Mouse (Mus musculus) heart, postnatal 36 days (tissue): ENCODE data around the gene Slc25a21. TPM values are rescaled to one million over a fixed set of nuclear protein-coding genes. Genes with fewer than 3 reads are reported as not detected.

Source experiments
- DNase-seq, 2 experiments: peaks; one replicate each; pipeline ENCODE4 v3.0.0; 2021 to 2022
- intact Hi-C: fragments of 180-260 bp; cut with DNase I; formaldehyde crosslinking; loops from one replicate; pipeline ENCODE4 v1.15.1; 2025
- total RNA-seq, 2 experiments: library from RNA; stranded (reverse); gene quantifications; 2 replicates each; pipeline ENCODE4 v1.2.3; 2021

Slc25a21 gene
- total RNA-seq, 2 experiments from 2014 or later, result 0.42 to 0.81 TPM

DNA sequence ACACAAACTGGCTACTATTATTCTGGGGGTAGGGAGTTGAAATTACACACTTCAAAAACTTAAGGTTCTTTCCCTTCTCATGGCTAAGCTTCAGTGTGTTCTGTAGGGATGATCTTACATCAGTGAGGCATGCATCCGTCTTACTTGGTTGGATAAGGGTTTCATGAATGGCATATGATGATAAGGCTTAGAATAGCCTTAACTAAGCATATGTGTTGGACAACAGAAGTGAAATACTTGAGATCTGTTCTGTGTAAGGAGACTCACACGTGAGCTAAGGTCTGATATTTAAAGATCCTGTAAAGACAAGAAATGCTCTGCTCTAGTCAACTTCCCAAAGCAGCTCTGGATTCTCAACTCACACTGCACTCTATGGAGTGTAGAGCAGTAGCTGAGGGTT lies 11.1 kb downstream of the Slc25a21 start:
- no peak for DNase-seq
- intact Hi-C loops, result no loop called here

DNA sequence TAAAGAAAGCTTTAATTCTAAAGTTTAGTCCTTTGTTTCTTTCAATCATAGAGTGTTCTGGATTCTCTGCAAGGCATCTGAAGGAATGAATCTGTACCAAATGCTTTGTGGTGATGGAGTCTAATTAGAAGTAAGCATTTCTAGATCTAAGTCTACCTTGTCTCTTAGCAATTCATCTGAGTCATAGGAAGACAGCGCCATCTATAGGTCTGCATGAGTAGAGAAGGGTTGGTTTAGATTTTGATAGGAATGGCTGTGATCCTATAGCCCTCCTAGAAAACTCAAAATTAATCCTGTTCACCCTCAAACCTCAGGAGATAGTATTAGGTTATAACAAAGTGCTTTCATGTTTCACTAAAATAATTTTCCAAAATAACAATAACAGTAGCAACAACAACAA lies 11.8 kb downstream of the Slc25a21 start:
- no peak for DNase-seq
- intact Hi-C loops, result loop anchor here (2.0 kb wide), 1 partner anchor 501 kb away; no protein-coding TSS in a partner anchor

DNA sequence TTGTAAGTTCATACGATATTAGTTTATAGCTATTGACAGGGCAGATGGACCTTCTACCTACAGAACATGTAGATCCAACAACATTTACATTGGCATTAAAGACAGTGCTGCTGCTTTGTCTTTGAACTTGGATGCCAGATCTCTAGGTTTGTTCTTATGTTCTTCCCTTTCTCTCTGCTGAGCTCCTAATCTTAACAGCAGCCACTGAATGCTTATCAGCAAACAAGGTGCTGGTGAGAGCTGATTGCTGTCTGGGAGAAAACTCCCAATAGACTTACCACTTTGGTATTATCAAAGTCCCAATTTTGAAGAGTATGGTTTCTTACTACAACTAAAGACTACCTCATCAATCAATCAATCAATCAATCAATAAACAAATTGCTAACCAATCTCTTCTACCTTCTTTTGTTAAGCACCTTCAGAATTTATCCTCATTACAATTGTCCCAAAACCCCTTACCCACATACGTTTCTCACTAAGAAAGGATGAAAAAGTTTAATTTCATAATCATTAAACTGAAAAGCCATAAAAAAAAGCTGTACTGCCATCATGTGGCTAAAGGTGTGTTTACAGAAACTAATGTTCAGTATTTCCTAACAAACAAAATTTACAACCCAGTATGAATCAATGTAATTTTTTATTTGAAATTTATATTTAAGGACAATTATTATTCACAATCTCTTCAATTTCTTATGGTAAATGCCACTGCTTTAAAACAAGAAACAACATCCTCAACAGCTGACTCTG lies 12.7 kb downstream of the Slc25a21 start:
- DNase-seq, result no peak
- intact Hi-C loops, result loop anchor here (2.0 to 5.0 kb wide), 2 partner anchors 197 to 500 kb away; no protein-coding TSS in a partner anchor

DNA sequence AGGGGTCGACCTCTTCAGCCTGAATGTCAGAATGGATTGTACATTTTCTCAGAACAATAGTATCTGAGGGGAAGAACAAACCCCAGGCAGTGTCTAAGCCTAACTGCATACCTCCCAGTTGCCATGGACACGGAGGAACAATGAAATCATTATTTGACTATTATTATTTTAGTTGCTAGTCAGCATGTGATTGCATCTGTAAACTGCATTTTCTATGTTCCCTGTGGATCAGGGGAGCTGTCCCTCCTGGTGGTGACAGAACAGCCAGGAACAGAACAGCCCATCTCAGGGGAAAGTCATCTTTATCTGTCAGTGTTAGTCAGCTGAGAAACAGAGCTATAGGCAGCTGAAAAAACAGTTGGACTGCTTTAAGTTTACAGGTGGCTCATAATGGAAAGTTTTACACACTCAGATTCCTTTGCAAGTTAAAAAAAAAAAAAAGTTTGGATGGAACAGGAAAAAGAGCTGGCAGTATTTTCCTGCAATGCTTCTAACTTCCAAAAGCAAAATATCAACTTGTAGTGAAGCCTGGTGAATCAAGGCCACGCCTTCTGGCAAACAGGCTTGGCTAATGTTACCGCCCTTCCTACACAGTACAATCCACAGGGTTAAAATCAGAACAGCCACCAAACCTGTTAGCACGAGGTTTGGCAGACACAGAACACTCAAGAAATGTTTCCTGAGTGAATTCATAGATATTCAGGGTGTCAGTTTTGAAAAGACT lies 17.6 kb downstream of the Slc25a21 start:
- DNase-seq, result peak; percentile 13 to 24
- intact Hi-C loops, result loop anchor here (5.0 kb wide), 1 partner anchor 192 kb away; no protein-coding TSS in a partner anchor

DNA sequence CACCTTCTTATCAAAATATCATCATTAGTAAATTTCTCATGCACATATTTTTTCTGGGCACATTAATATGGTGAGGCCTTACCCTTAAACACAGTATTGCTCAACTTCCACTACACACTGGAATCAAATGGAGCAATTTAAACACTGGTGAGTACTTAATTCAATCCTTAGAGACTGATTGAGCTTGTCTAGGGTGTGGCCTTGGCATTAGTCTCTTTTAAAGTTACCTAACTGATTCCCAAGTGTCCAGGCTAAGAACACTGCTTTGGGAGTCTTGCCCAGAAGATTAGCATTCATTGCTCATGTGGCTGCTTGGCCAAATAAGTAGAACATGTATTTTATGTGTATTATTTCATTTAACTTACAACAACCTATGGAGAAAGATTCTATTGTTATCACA lies 18.5 kb downstream of the Slc25a21 start:
- DNase-seq, result no peak
- intact Hi-C loops, result no loop called here

DNA sequence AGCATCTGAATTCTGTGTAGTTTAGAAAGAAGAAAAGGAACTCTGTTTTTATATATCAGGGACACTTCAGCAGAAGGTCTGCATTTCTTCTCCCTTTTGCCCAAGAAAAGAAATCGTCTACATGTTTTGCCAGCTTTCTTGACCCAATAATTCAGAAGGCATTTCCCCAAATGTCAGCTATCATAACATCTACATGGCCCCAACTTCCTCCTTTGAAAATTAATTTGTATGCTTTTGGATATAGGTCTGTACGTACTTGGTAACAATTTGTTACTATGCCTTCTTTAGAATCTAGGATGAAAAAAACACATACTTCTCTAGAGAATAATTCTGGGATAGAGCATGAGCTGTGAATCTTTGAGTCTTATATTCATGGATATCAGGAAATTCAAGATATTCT lies 34.0 kb downstream of the Slc25a21 start:
- intact Hi-C loops, result no loop called here
- DNase-seq, result no peak

DNA sequence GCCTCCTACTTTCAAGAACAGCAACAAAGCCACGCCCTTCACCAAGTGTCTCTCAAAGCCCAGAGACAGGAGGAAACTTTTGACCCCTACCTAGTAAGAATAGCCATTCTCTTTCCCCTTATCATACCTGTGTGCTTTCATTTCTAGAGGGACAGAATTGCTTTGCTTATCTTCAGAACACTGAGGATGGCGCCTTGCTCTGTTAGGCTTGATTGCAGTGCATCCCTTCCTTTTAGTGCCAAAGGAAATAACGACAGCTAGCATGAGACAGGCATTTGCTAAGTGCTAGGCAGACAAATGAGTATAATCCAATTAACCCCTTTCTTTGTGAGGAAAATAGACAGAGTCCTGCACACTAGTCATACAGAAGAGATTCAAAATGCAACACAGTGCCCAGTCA lies 34.4 kb downstream of the Slc25a21 start:
- no peak for DNase-seq
- intact Hi-C loops, result no loop called here

DNA sequence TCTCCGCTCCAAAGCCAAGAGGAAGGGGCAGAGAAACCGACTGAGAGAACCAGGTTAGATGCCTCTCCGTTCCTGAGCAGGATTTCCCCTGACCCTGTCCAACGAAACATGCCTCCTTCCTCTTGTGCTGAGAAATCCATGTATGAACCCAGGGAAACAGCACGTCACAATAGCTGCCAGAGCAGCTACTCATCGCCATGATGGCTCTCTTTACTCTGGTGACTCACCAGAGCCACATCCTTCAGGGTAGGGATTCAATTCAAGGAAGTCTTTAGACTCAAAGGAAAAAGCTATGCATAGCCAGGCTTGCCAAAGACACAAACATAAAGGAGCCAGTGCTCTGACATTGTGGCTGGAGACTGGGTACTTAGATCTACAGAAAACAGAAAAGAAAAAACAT lies 37.4 kb downstream of the Slc25a21 start:
- intact Hi-C loops, result no loop called here

DNA sequence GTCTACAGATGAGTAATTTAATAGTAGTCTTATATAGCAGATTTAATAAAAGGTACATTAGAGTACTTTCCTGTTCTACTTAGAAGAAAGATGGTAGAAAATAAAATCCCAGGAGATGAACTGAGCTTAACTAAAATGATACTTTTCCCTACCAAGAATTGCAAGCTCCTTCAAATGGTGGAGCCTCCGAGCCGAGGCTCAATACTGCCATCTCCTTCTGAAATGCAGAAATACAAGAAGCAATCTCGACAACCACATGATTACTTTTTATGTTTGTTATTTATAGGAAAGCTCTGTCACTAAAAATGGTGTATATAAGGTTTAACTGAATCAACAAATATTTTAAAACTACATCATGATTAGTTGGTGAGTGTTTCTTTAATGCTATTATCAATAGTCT lies 39.0 kb downstream of the Slc25a21 start:
- intact Hi-C loops, result no loop called here
- no peak for DNase-seq

More for the DNA sequence above, 37.4 kb downstream of the Slc25a21 start:
- DNase-seq, result no peak

DNA sequence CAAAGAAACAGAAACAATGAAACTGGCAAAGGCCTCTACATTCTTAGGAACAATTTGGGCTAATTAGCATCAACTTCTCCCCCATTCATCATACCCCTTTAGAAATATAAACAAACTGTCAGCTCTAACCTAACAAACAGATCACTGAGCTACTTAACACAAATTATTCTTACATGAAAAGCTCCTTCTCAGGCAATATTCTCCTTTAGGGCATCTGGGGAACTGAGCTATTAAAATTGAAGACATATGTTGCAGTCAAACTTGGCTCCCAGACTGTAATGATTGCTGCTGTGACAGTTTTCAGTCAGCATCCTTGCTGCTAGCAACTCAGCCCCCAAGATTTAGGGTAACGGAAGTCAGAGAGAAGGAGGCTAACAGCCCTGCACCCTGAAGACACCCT lies 58.3 kb downstream of the Slc25a21 start:
- no peak for DNase-seq
- intact Hi-C loops, result no loop called here

DNA sequence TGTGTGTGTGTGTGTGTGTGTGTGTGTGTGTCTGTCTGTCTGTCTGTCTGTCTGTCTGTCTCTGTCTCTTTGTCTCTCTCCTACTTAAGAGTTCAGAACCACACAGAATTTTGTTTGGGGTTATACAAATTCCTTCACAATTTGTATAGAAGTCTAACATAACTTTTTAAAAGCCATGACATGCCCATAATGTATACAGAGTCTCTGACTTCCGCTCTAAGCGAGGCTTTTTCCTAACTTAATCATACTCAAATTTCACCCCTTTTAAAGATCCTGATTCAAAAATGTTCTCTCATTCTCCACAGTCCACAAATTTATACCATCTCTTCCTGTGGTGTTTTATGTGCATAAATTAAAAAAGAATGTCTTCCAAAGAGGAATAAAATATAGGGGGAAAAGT lies 59.5 kb downstream of the Slc25a21 start:
- no peak for DNase-seq
- intact Hi-C loops, result no loop called here

DNA sequence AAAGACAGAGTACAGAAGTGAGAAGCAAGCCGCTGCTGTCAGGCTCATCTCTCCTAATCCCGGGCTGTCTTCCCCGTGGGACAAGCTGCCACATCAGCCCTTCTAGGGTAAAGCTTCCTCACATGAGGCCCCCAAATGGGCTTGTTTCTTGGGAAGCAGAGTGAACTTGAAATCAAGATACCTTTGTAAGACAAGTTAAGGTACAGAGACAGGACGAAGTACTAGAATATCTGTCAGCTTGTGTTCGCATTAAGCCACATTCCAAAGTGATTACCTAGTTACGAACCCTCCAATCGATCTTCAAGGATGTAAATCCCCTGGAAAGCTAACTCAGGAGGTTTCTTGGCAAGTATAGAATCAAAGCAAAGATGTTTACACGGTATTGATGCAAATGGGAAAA lies 78.7 kb downstream of the Slc25a21 start:
- intact Hi-C loops, result no loop called here
- DNase-seq, result no peak

DNA sequence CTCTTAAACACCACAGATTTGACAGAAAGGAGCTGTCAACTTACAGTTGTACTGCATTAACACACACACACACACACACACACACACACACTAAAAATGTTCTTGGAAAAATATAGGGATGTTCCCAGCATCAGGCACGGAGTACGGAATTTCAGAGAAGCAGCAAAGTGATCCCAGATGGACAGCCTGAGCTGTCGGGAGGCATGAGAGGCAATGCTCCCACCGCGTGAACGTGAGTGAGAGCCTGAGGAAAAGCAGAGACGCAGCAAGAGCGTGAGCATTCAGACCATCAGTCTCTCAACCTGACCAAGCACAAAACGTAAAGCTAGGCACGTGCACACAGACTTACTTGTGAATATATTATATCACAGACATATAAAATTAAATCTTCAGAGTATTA lies 81.8 kb downstream of the Slc25a21 start:
- intact Hi-C loops, result no loop called here

DNA sequence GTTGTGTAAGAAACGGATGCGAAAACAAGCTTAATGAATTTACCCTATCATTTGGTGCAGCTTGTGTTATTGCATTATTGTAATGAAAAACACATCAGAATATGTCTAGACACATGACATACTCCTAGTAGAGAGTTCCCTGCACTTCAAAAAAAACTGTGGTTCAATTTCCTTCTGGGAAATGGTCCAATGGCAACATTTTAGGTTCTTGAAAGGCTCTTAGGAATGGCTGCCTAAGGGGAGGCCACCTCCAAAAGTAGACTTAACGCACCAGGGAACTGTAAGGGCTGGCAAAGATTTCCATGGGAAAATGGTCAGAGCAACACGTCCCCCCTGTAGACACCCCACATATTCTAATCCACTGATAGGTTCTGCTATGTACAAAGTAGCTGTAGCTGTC lies 87.9 kb downstream of the Slc25a21 start:
- intact Hi-C loops, result no loop called here
- DNase-seq, result no peak

More for the DNA sequence above, 81.8 kb downstream of the Slc25a21 start:
- DNase-seq, result no peak

DNA sequence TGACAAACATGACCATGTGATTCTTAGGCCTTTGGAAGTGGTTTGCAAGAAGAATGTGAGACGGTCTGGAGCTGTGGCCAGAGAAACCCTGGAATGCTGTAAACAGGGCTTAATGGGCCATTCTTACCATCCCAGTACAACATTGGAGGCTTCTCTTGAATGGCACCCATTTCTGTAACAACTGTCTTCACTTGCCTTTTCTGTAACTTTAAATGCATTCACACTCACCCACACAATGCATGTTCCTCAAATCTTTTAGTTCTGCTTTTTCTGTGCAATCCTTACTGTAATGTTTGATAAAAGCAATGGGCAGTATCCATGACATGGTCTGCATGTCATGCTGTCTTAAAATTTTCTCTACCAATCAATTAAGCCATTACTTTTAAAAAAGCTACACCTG lies 95.0 kb downstream of the Slc25a21 start:
- intact Hi-C loops, result no loop called here
- DNase-seq, result no peak

DNA sequence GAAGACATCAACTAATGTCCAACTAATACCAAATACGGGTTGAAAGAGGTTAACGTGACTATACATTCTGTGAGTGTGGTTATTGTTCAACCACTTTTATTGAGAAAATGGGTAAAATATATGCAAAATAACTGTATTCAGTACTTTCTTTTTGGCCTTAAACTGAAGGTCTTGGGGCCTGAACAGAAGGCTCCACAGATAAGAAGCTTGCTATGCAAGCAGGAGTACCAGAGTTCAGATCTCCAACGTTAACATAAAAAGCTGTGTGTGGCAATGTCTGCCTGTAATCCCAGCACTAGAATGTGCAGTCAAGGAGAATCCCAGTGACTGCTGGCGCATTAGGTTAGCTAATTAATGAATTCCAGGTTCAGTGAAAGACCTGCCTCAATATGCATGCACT lies 96.7 kb downstream of the Slc25a21 start:
- no peak for DNase-seq
- intact Hi-C loops, result no loop called here

DNA sequence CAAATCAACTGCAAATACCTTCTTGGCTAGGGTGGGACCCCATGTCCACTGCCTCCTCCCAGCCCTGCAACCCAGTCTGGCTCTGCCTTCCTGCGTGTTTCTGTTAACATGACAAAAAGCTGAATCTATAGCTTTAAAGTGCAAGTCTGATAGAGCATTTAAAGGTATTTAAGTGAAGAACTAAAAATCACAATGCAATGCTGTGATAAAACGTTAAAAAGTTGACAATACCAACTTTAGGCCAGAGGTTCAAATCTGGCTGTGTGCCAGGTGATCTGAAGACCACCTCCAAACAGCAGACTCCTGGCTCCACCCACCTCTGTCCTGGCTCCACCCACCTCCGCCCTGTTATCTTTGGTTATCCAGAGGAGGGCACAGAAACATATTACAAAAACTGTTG lies 98.2 kb downstream of the Slc25a21 start:
- DNase-seq, result no peak
- intact Hi-C loops, result no loop called here

DNA sequence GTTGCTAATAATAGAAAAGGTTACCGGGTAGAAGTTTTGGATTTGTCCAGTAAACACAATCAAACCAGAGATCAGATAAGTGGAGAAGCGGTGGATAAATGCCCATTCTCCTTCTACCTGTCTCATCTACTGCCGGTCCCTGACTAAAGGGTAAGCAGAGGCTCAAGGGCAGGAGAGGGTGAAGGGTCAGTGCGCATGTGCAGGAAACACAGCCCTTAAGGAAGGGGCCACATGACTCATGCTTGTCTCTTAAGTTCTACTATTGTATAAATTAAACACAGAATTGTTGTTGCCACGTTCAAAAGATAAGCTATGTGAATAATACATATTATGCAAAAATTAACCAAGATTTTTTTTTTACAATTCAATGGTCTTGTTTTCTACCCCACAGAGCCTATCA lies 98.9 kb downstream of the Slc25a21 start:
- DNase-seq, result no peak
- intact Hi-C loops, result no loop called here

DNA sequence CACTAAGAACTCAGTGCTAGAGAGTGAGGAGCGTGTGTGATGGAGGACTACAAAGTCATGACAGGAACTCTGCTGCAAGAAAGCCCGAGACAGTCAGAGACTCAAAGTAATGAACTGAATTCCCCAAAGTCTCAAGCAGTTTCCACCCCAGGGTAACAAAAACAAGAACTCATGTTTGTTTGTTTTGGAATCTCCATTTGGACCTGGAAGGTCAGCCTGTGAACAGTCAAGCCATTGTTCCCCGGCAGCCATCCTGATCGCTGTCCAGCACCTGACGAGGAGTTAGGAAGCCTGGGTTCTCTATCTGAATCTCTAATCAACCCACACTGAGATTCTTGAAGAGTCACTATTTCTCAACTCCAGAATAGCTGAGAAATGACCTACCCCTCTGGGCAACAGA lies 104.2 kb downstream of the Slc25a21 start:
- intact Hi-C loops, result no loop called here
- DNase-seq, result no peak

DNA sequence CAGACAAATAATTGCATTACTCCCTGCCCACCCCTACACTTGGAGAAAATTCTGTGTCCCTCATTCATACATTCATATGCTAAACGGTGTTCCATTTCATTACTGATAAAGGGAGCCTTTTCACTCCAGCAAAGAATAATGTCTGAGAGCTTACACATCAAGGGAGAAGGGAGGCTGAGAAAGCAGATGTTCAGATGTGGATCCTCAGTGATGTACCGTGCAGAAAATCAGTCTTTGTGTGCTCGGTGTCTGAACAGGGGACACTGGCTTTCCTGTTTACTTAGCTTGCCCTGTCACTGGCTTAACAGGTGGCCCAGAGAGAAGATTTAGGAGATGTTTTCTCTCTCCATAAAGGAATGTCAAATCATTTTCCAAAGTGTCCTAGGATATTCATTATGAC lies 112.8 kb downstream of the Slc25a21 start:
- intact Hi-C loops, result no loop called here
- no peak for DNase-seq

DNA sequence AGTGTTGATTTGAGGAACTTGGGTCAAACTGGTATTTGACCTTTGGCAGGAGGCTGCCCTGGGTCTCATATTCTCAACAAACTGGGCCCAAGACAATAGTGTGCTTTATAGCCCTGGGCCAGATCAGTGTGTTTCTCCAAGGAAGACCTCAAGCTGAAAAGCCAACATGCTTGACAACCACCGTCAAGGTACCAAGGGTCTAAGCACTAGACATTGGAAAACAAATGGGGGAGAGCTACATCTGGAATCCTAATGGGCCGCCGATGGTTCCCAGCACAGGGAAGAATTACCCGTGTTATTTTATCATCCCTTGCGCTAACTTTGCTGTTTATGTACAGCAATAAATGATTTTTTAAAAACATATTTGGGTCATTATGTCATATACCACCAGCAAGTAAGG lies 113.7 kb downstream of the Slc25a21 start:
- intact Hi-C loops, result no loop called here
- DNase-seq, result no peak

DNA sequence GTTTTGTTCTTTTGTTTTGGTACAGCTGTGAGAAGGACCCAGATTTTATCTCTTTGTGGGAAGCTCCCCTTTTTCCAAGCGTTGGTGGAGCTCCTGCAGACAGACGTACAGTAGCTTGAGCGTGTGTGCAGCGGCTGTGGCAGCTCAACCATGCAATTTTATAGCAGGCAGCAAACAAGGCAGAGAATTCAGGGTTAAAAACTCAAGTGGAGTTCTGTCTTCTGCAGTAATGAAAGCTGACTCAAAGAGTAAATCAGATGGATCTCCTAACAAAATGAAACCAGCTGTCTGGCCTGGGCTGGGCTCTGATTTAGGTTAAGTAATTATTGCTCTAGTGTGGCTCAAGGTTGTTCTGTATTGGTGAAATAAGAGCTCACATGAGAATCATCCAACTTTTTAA lies 120.7 kb downstream of the Slc25a21 start:
- DNase-seq, result no peak

More for the DNA sequence above, 120.7 kb downstream of the Slc25a21 start:
- intact Hi-C loops, result no loop called here
